Mouse (Mus musculus): ENCODE results near the gene Myh11. TPM values are rescaled to one million over a fixed set of nuclear protein-coding genes. Genes with fewer than 3 reads are reported as not detected.
"Not testable (repeated sequence)": the region's sequence is repeated elsewhere in the genome, so short reads cannot be mapped to it uniquely, and the experiment has no call there.

The Myh11 gene
- polyA plus RNA-seq, 1 experiment from 2014 or later = 33.7 TPM

- no peaks in the 10 kb centered on the region for H3K9me3 ChIP-seq (ENCODE audit: low read length)
- no peak for ATAC-seq (ENCODE audit: low FRiP score, low TSS enrichment)
- H3K4me2 ChIP-seq (replicated peaks; ENCODE audit: low read depth, low read length) = peak overlapping the region; percentile 58
- 8% methylated on average over 7 of the region's 7 CpGs for WGBS
- peaks cover 13% of the 10 kb centered on the region for H3K4me1 ChIP-seq (ENCODE audit: insufficient read depth, low read length)
- peak overlapping the region; percentile 91 for H3K4me3 ChIP-seq (ENCODE audit: low read length)
- H3K27ac ChIP-seq (ENCODE audit: low read length) = peak overlapping the region; percentile 74
- 0 out of 2 replicates have a peak, but pooled peaks cover 3% of the 10 kb centered on the region for H3K36me3 ChIP-seq (ENCODE audit: insufficient read depth, low read length)
- H3K9ac ChIP-seq (replicated peaks; ENCODE audit: low read length) = peak overlapping the region; percentile 86
- H3K27me3 ChIP-seq (ENCODE audit: insufficient read depth, low read length) = no peaks in the 10 kb centered on the region
Observed at GRCm38 (mm10) chr16:14158536-14158935, 132.6 kb downstream of the Myh11 start.

- no peak overlapping the region for H3K4me2 ChIP-seq (replicated peaks; ENCODE audit: low read depth, low read length)
- 91% methylated on average over 5 of the region's 6 CpGs for WGBS
Observed at GRCm38 (mm10) chr16:14156312-14156711, 134.9 kb downstream of the Myh11 start.

GRCm38 (mm10) chr16:14155638-14156037 is 135.5 kb downstream of the Myh11 start:
- peaks cover 26% of the 10 kb centered on the region for H3K36me3 ChIP-seq (ENCODE audit: insufficient read depth, low read length)
- WGBS = 82% methylated on average over 1 of the region's 2 CpGs
- H3K4me2 ChIP-seq (replicated peaks; ENCODE audit: low read depth, low read length); H3K9ac ChIP-seq (replicated peaks; ENCODE audit: low read length); H3K27ac ChIP-seq (ENCODE audit: low read length); H3K9me3 ChIP-seq (ENCODE audit: low read length); H3K27me3 ChIP-seq (ENCODE audit: insufficient read depth, low read length); H3K4me3 ChIP-seq (ENCODE audit: low read length); ATAC-seq (ENCODE audit: low FRiP score, low TSS enrichment): not testable (repeated sequence)
- peaks cover 13% of the 10 kb centered on the region for H3K4me1 ChIP-seq (ENCODE audit: insufficient read depth, low read length)

More at GRCm38 (mm10) chr16:14156312-14156711, 134.9 kb downstream of the Myh11 start:
- H3K27me3 ChIP-seq (ENCODE audit: insufficient read depth, low read length) = no peaks in the 10 kb centered on the region
- H3K9ac ChIP-seq (replicated peaks; ENCODE audit: low read length) = no peak overlapping the region
- ATAC-seq (ENCODE audit: low FRiP score, low TSS enrichment) = no peak
- H3K9me3 ChIP-seq (ENCODE audit: low read length) = no peaks in the 10 kb centered on the region
- H3K4me1 ChIP-seq (ENCODE audit: insufficient read depth, low read length) = peaks cover 13% of the 10 kb centered on the region
- H3K4me3 ChIP-seq (ENCODE audit: low read length) = no peak overlapping the region
- peaks cover 24% of the 10 kb centered on the region for H3K36me3 ChIP-seq (ENCODE audit: insufficient read depth, low read length)
- H3K27ac ChIP-seq (ENCODE audit: low read length) = no peak overlapping the region

- 90% methylated on average over 4 of the region's 4 CpGs for WGBS
- Histone ChIP-seq H3K4me1 (ENCODE audit: insufficient read depth, low read length) (no peaks in the 10 kb centered on the region), H3K36me3 (ENCODE audit: insufficient read depth, low read length) (peaks cover 50% of the 10 kb centered on the region), H3K9me3 (ENCODE audit: low read length) (no peaks in the 10 kb centered on the region), H3K4me3 (ENCODE audit: low read length) (no peak overlapping the region), H3K27me3 (ENCODE audit: insufficient read depth, low read length) (no peaks in the 10 kb centered on the region), H3K4me2 (replicated peaks; ENCODE audit: low read depth, low read length) (no peak overlapping the region), H3K9ac (replicated peaks; ENCODE audit: low read length) (no peak overlapping the region), H3K27ac (ENCODE audit: low read length) (no peak overlapping the region)
- ATAC-seq (ENCODE audit: low FRiP score, low TSS enrichment) = no peak
Observed at GRCm38 (mm10) chr16:14151718-14152117, 139.5 kb downstream of the Myh11 start.

GRCm38 (mm10) chr16:14147712-14148111 is 143.5 kb downstream of the Myh11 start:
- Histone ChIP-seq H3K27ac (ENCODE audit: low read length) (no peak overlapping the region), H3K4me1 (ENCODE audit: insufficient read depth, low read length) (no peaks in the 10 kb centered on the region), H3K9me3 (ENCODE audit: low read length) (no peaks in the 10 kb centered on the region), H3K9ac (replicated peaks; ENCODE audit: low read length) (no peak overlapping the region), H3K4me3 (ENCODE audit: low read length) (no peak overlapping the region), H3K36me3 (ENCODE audit: insufficient read depth, low read length) (peaks cover 68% of the 10 kb centered on the region), H3K27me3 (ENCODE audit: insufficient read depth, low read length) (no peaks in the 10 kb centered on the region), H3K4me2 (replicated peaks; ENCODE audit: low read depth, low read length) (no peak overlapping the region)
- ATAC-seq (ENCODE audit: low FRiP score, low TSS enrichment) = no peak

MicroRNAs encoded within 50 kb of the gene (microRNA counts, 519-probe panel; counts per million panel counts)
- microRNA mmu-miR-484 = 3,188 counts per million, percentile 74 among the panel's probes with 10 or more counts

Small RNAs within 50 kb of the gene (microRNA-seq; reads per million reads assigned to microRNA genes)
- 1,850 reads per million, percentile 84 among the genes with 10 or more reads in this experiment for gene Mir484

Other genes starting within 250 kb of the Myh11 start
- 129 and 134 TPM in 2 replicates for gene Nde1, start 128.1 kb downstream of the Myh11 start, polyA plus RNA-seq (2015; fragmentation: Nextera tagmentation; extraction: Ambion mirVana)
- gene Marf1, start 128.0 kb downstream of the Myh11 start, polyA plus RNA-seq (2015; fragmentation: Nextera tagmentation; extraction: Ambion mirVana) = 16.3 and 18.6 TPM in 2 replicates
- 147 and 150 TPM in 2 replicates for gene Fopnl, start 26.0 kb upstream of the Myh11 start, polyA plus RNA-seq (2015; fragmentation: Nextera tagmentation; extraction: Ambion mirVana)
- 11.9 and 14.6 TPM in 2 replicates for gene Abcc1, start 70.2 kb upstream of the Myh11 start, polyA plus RNA-seq (2015; fragmentation: Nextera tagmentation; extraction: Ambion mirVana)

Measured in kidney, embryonic 16.5 days (tissue).